Mouse (Mus musculus) limb, embryonic 12.5 days (tissue): ENCODE results near the gene Mog. TPM values are rescaled to one million over a fixed set of nuclear protein-coding genes. Genes with fewer than 3 reads are reported as not detected.

Experiments
- ATAC-seq: fragments of 200-750 bp; cut with Nextera tagmentation; 2 replicates; pipeline ENCODE4 v1.8.0; 2017; ENCODE audit warnings: low read depth, moderate TSS enrichment; ENCODE audit not compliant: insufficient number of reproducible peaks, insufficient read depth, low FRiP score, low TSS enrichment
- H3K27ac ChIP-seq: fragments of 300-500 bp; sonication (generic); 2 replicates; pipeline ENCODE4 v1.5.1; 2016; ENCODE audit warnings: mild to moderate bottlenecking, moderate library complexity
- H3K27me3 ChIP-seq: fragments of 300-500 bp; sonication (generic); 2 replicates; pipeline ENCODE4 v1.6.1; 2016; ENCODE audit warnings: mild to moderate bottlenecking, moderate library complexity
- H3K36me3 ChIP-seq: fragments of 300-500 bp; sonication (generic); 2 replicates; pipeline ENCODE4 v1.6.1; 2016; ENCODE audit warnings: mild to moderate bottlenecking, moderate library complexity
- H3K4me1 ChIP-seq: fragments of 300-500 bp; sonication (generic); replicated peaks from 2 replicates; pipeline ENCODE4 v1.6.1; 2016
- H3K4me2 ChIP-seq: fragments of 300-500 bp; sonication (generic); 2 replicates; pipeline ENCODE4 v1.6.1; 2016; ENCODE audit warnings: mild to moderate bottlenecking, moderate library complexity
- H3K4me3 ChIP-seq: fragments of 300-500 bp; sonication (generic); replicated peaks from 2 replicates; pipeline ENCODE4 v1.5.1; 2016; ENCODE audit warnings: mild to moderate bottlenecking
- H3K9ac ChIP-seq: fragments of 300-500 bp; sonication (generic); replicated peaks from 2 replicates; pipeline ENCODE4 v1.6.1; 2016; ENCODE audit warnings: mild to moderate bottlenecking, moderate library complexity
- H3K9me3 ChIP-seq: fragments of 300-500 bp; sonication (generic); 2 replicates; pipeline ENCODE4 v1.6.1; 2016; ENCODE audit warnings: mild to moderate bottlenecking, moderate library complexity
- WGBS: fragments of 180-500 bp; shearing (Covaris S2); methylation state at CpG from one replicate; pipeline ENCODE4 v1.1.7; 2016; 5-methylcytosine and 5-hydroxymethylcytosine counted together
- polyA plus RNA-seq: library from polyadenylated mRNA; unstranded; fragments of >200 nt; fragmentation: Nextera tagmentation; extraction: Ambion mirVana; gene quantifications from 2 replicates; pipeline ENCODE4 v1.2.1, GENCODE M21; 2016

Gene Mog
- polyA plus RNA-seq = 0.24 TPM in 1 of 2 replicates, not detected in the other

- Histone ChIP-seq H3K4me3 (no peak within 1 kb of the TSS), H3K4me1 (no peaks in the 10 kb centered on the region), H3K36me3 (no peaks in the 10 kb centered on the region), H3K27me3 (no peaks in the 10 kb centered on the region), H3K9ac (no peak within 1 kb of the TSS), H3K27ac (no peak within 1 kb of the TSS), H3K4me2 (no peak within 1 kb of the TSS), H3K9me3 (no peaks in the 10 kb centered on the region)
- 70% methylated on average over 9 of the region's 9 CpGs for WGBS
- no peak for ATAC-seq
Measured at GRCm38 (mm10) chr17:37022628-37023576, at the start of gene Mog. Mog (minus strand) TSS chr17:37023398.

- no peak for ATAC-seq
- Histone ChIP-seq H3K36me3 (peaks cover 88% of the 10 kb centered on the region), H3K27ac (no peak overlapping the region), H3K27me3 (no peaks in the 10 kb centered on the region), H3K9ac (no peak overlapping the region), H3K4me1 (no peaks in the 10 kb centered on the region), H3K9me3 (no peaks in the 10 kb centered on the region), H3K4me3 (no peak overlapping the region), H3K4me2 (no peak overlapping the region)
- WGBS = 65% methylated on average over 11 of the region's 11 CpGs
Measured at GRCm38 (mm10) chr17:37072730-37073276, 49.6 kb upstream of the Mog start.

GRCm38 (mm10) chr17:37072080-37072729, 49.0 kb upstream of the Mog start:
- no peak overlapping the region for H3K4me3 ChIP-seq
- no peaks in the 10 kb centered on the region for H3K4me1 ChIP-seq
- no peaks in the 10 kb centered on the region for H3K27me3 ChIP-seq
- H3K27ac ChIP-seq = no peak overlapping the region
- peaks cover 94% of the 10 kb centered on the region for H3K36me3 ChIP-seq
- WGBS = 85% methylated on average over 12 of the region's 12 CpGs
- H3K9ac ChIP-seq = no peak overlapping the region
- no peak overlapping the region for H3K4me2 ChIP-seq
- no peak for ATAC-seq
- H3K9me3 ChIP-seq = no peaks in the 10 kb centered on the region

GRCm38 (mm10) chr17:37070121-37070520, 46.9 kb upstream of the Mog start:
- no peak overlapping the region for H3K4me2 ChIP-seq

GRCm38 (mm10) chr17:37067861-37068260, 44.7 kb upstream of the Mog start:
- Histone ChIP-seq H3K4me3 (no peak overlapping the region), H3K27me3 (no peaks in the 10 kb centered on the region), H3K9me3 (no peaks in the 10 kb centered on the region), H3K4me2 (no peak overlapping the region), H3K4me1 (no peaks in the 10 kb centered on the region), H3K36me3 (peaks cover 99% of the 10 kb centered on the region), H3K27ac (no peak overlapping the region), H3K9ac (no peak overlapping the region)
- no peak for ATAC-seq
- 76% methylated on average over 1 of the region's 1 CpGs for WGBS

More at GRCm38 (mm10) chr17:37070121-37070520, 46.9 kb upstream of the Mog start:
- no peak overlapping the region for H3K27ac ChIP-seq
- H3K36me3 ChIP-seq = peaks cover 99% of the 10 kb centered on the region
- 89% methylated on average over 8 of the region's 8 CpGs for WGBS
- H3K4me1 ChIP-seq = no peaks in the 10 kb centered on the region
- no peak overlapping the region for H3K4me3 ChIP-seq
- H3K9ac ChIP-seq = no peak overlapping the region
- no peaks in the 10 kb centered on the region for H3K27me3 ChIP-seq
- no peaks in the 10 kb centered on the region for H3K9me3 ChIP-seq
- ATAC-seq = no peak

GRCm38 (mm10) chr17:37065993-37066392, 42.8 kb upstream of the Mog start:
- Histone ChIP-seq H3K4me3 (no peak overlapping the region), H3K9ac (no peak overlapping the region), H3K9me3 (no peaks in the 10 kb centered on the region), H3K4me2 (no peak overlapping the region), H3K27me3 (no peaks in the 10 kb centered on the region), H3K27ac (no peak overlapping the region), H3K4me1 (no peaks in the 10 kb centered on the region), H3K36me3 (peaks cover 100% of the 10 kb centered on the region)
- ATAC-seq = no peak
- WGBS = 92% methylated on average over 2 of the region's 2 CpGs

GRCm38 (mm10) chr17:37063686-37064495, 40.7 kb upstream of the Mog start:
- Histone ChIP-seq H3K27me3 (no peaks in the 10 kb centered on the region), H3K4me3 (no peak overlapping the region), H3K4me1 (no peaks in the 10 kb centered on the region), H3K9me3 (no peaks in the 10 kb centered on the region), H3K9ac (no peak overlapping the region), H3K36me3 (peaks cover 99% of the 10 kb centered on the region), H3K4me2 (no peak overlapping the region), H3K27ac (no peak overlapping the region)
- whole genome bisulfite sequencing = 87% methylated on average over 11 of the region's 11 CpGs
- ATAC-seq = no peak

- Histone ChIP-seq H3K9me3 (no peaks in the 10 kb centered on the region), H3K4me3 (no peak overlapping the region), H3K36me3 (peaks cover 99% of the 10 kb centered on the region), H3K9ac (no peak overlapping the region), H3K4me1 (no peaks in the 10 kb centered on the region), H3K27ac (no peak overlapping the region), H3K27me3 (no peaks in the 10 kb centered on the region), H3K4me2 (no peak overlapping the region)
- WGBS = 76% methylated on average over 10 of the region's 10 CpGs
- no peak for ATAC-seq
Measured at GRCm38 (mm10) chr17:37063063-37063462, 39.9 kb upstream of the Mog start.

- Histone ChIP-seq H3K9me3 (no peaks in the 10 kb centered on the region), H3K27ac (no peak overlapping the region), H3K4me3 (no peak overlapping the region), H3K36me3 (peaks cover 96% of the 10 kb centered on the region), H3K4me1 (no peaks in the 10 kb centered on the region), H3K27me3 (no peaks in the 10 kb centered on the region), H3K4me2 (no peak overlapping the region), H3K9ac (no peak overlapping the region)
- ATAC-seq = no peak
- WGBS = 94% methylated on average over 10 of the region's 10 CpGs
Measured at GRCm38 (mm10) chr17:37062101-37062641, 39.0 kb upstream of the Mog start.

- 94% methylated on average over 3 of the region's 3 CpGs for WGBS
- Histone ChIP-seq H3K4me3 (no peak overlapping the region), H3K36me3 (peaks cover 96% of the 10 kb centered on the region)
Measured at GRCm38 (mm10) chr17:37061435-37061834, 38.2 kb upstream of the Mog start.

More at GRCm38 (mm10) chr17:37061435-37061834, 38.2 kb upstream of the Mog start:
- no peak overlapping the region for H3K4me2 ChIP-seq
- H3K9me3 ChIP-seq = no peaks in the 10 kb centered on the region
- no peaks in the 10 kb centered on the region for H3K27me3 ChIP-seq
- no peaks in the 10 kb centered on the region for H3K4me1 ChIP-seq
- H3K9ac ChIP-seq = no peak overlapping the region
- ATAC-seq = no peak
- no peak overlapping the region for H3K27ac ChIP-seq
